Mouse (Mus musculus): Measurements from ENCODE around the gene Stau1.

DNA sequence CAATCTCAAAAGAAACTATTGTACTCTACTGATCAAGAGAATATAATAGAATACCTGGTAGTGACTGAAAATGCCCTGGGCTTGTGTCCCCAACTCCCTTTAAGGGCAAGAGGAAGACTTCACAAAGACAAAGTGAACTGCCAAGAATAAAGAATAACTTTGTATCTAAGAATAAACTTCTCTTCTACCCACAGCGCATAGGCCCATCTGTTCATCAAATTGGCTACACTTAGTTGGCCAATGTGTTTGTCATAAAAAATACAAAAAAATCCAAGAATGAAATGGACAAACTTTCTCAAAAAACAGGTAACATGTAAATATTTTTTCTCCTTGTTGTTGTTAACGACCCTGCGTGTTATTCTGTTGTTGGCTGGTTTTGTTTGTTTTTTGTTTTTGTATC, 14.4 kb upstream of the Stau1 start:
- TF ChIP-seq CHD2 (IDR thresholded peaks at IDR 0.05; ENCODE audit: low read length) (no peak), CTCF (IDR thresholded peaks at IDR 0.05 in 2 of 3, conservative IDR thresholded peaks at IDR 0.05 in 1 of 3; ENCODE audit: control insufficient read depth in 1 of 3, insufficient read depth in 1 of 3, low read depth in 2 of 3, low read length in 3 of 3, poor library complexity in 1 of 3, severe bottlenecking in 1 of 3) (no peak), GABPA (IDR thresholded peaks at IDR 0.05; ENCODE audit: low read depth, low read length) (no peak), RCOR1 (IDR thresholded peaks at IDR 0.05; ENCODE audit: low read depth, low read length) (no peak), POLR2A (IDR thresholded peaks at IDR 0.05; ENCODE audit: control insufficient read depth in 1 of 2, insufficient read depth in 1 of 2, low read depth in 1 of 2, low read length in 2 of 2, poor library complexity in 1 of 2) (no peak), GATA1 (IDR thresholded peaks at IDR 0.05; ENCODE audit: low read depth, low read length) (no peak), E2F4 (IDR thresholded peaks at IDR 0.05; ENCODE audit: borderline replicate concordance, low read depth, low read length) (no peak)

Measured in MEL (cell line).